Mouse (Mus musculus) myocyte (in vitro differentiated cells): ENCODE measurements at regions not wholly inside any gene's neighbourhood (a gene's known extent, or its start where the extent isn't known, plus 50 kb on each side); places are given as distances from the start of the nearest gene placed in this dataset.

Source experiments
- MAX ChIP-seq: IDR thresholded peaks from one replicate; pipeline ENCODE4 v1.6.1; 2011; ENCODE audit warnings: low read depth, mild to moderate bottlenecking, control low read depth
- MYOD1 ChIP-seq, 3 experiments: IDR thresholded peaks; one replicate each; pipeline ENCODE4 v1.6.1; 2011; ENCODE audit warnings: control low read depth in 2 of 3, low read depth in 2 of 3, mild to moderate bottlenecking in 2 of 3, moderate library complexity in 1 of 3; ENCODE audit not compliant: insufficient read length in 2 of 3, control insufficient read depth in 1 of 3
- MYOG ChIP-seq, 3 experiments: IDR thresholded peaks; one replicate each; pipeline ENCODE4 v1.6.1; 2011; ENCODE audit warnings: control low read depth in 2 of 3, low read depth in 2 of 3, mild to moderate bottlenecking in 2 of 3; ENCODE audit not compliant: insufficient read length in 2 of 3, control insufficient read depth in 1 of 3, insufficient read depth in 1 of 3
- POLR2A ChIP-seq: IDR thresholded peaks from one replicate; pipeline ENCODE4 v1.6.1; 2011; ENCODE audit warnings: low read depth, mild to moderate bottlenecking, control low read depth, moderate library complexity; ENCODE audit not compliant: insufficient read length
- POLR2AphosphoS2 ChIP-seq: IDR thresholded peaks from one replicate; pipeline ENCODE4 v1.6.1; 2011; ENCODE audit warnings: low read depth, control low read depth; ENCODE audit not compliant: insufficient read length
- SRF ChIP-seq: IDR thresholded peaks from one replicate; pipeline ENCODE4 v1.6.1; 2011; ENCODE audit warnings: low read depth; ENCODE audit not compliant: control insufficient read depth, insufficient read length
- USF1 ChIP-seq: IDR thresholded peaks from one replicate; pipeline ENCODE4 v1.6.1; 2011; ENCODE audit warnings: low read depth, mild to moderate bottlenecking, control low read depth, moderate library complexity

DNA sequence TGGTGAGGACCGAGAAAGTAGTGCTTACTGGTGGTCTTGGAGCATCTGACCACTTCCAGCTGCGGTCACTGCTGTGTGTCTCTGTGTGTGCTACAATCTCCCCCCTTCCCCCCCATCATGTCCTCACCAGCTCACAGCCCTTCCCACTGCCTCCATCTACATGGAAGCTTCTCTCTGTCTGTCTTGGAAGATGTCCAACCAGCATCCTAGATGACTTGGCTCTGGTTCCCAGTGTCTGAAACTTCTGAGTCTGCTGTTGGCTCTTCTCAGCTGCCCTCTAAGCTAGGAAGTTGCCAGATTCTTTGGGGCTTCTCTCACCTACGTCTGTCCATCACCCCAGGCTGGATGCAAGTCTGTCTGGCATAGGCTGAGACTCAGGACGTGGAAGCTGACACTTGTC is 244.3 kb downstream of the Cdh26 start:
- no peak for TF ChIP-seq POLR2A
- no peak for TF ChIP-seq SRF
- no peak for TF ChIP-seq MYOD1 (IDR thresholded peaks at IDR 0.05; ENCODE audit: control insufficient read depth in 1 of 3, insufficient read length in 2 of 3, low read depth in 2 of 3)
- no peak for TF ChIP-seq USF1
- TF ChIP-seq POLR2AphosphoS2: no peak
- no peak for TF ChIP-seq MYOG (IDR thresholded peaks at IDR 0.05; ENCODE audit: control insufficient read depth in 1 of 3, insufficient read depth in 1 of 3, insufficient read length in 2 of 3, low read depth in 2 of 3)
- TF ChIP-seq MAX: no peak
